In genomic region chr7:63965635-63966418, GRCm38 (mm10) we compare ENCODE assay signal across 10 mouse cellular contexts. TPM values are rescaled to one million over a fixed set of nuclear protein-coding genes. Genes with fewer than 3 reads are reported as not detected.
DNase-seq lines count a peak whose midpoint lies in the region; ATAC-seq and TF ChIP-seq lines count a peak whose summit lies in the region.
"Had no signal": no experiment of that assay in that cellular context is flagged by ENCODE, and none has a peak within 500 bp of the region (broad histone marks: within the 10 kb centered on the region; RNA-seq: fewer than 3 reads in every experiment).

No protein-coding gene starts in this region.

- no peak for TF ChIP-seq POLR2A in thymus, adult 2 months (IDR thresholded peaks at IDR 0.05; ENCODE audit: control insufficient read depth, extremely low read depth, insufficient read depth, low read length, poor library complexity)

- H3K27me3 ChIP-seq in thymus, adult 2 months (ENCODE audit: control insufficient read depth, insufficient read depth, low read length) = no peaks in the 10 kb centered on the region
- no peaks in the 10 kb centered on the region for H3K27me3 ChIP-seq in neural tube, embryonic 14.5 days (ENCODE audit: control insufficient read depth, insufficient read depth, low read length)
- H3K27me3 ChIP-seq in intestine, embryonic 15.5 days (replicated peaks) = no peaks in the 10 kb centered on the region

- H3K4me3 ChIP-seq in gastrocnemius, adult 2 months = no peak overlapping the region
- H3K4me3 ChIP-seq in thymus, adult 2 months (ENCODE audit: control insufficient read depth, insufficient read depth, low read length) = no peak overlapping the region
- no peak overlapping the region for H3K4me3 ChIP-seq in neural tube, embryonic 14.5 days (ENCODE audit: low read depth, low read length)
- H3K4me3 ChIP-seq in intestine, embryonic 15.5 days (replicated peaks) = no peak overlapping the region

- TF ChIP-seq CTCF in gastrocnemius, adult 2 months (IDR thresholded peaks at IDR 0.05) = no peak
- TF ChIP-seq CTCF in thymus, adult 2 months (IDR thresholded peaks at IDR 0.05; ENCODE audit: borderline replicate concordance, control insufficient read depth, extremely low read depth, insufficient read depth, low read length, poor library complexity) = no peak

- intact Hi-C loops in gastrocnemius, adult 2 months (cut with DNase I) = no loop called here

- H3K36me3 ChIP-seq in thymus, adult 2 months (ENCODE audit: control insufficient read depth, insufficient read depth, low read length) = no peaks in the 10 kb centered on the region
- no peaks in the 10 kb centered on the region for H3K36me3 ChIP-seq in neural tube, embryonic 14.5 days (ENCODE audit: control insufficient read depth, insufficient read depth, low read length)
- H3K36me3 ChIP-seq in intestine, embryonic 15.5 days = no peaks in the 10 kb centered on the region

- DNase-seq in gastrocnemius, adult 2 months = no peak
- DNase-seq in gastrocnemius, postnatal 25 days = no peak
- no peak for DNase-seq in thymus, adult 2 months
- DNase-seq in thymus, adult 18-20 months = no peak
- DNase-seq in cerebellum, adult 9-11 months = no peak

- H3K9me3 ChIP-seq in neural tube, embryonic 14.5 days (ENCODE audit: control insufficient read depth, low read length) = no peaks in the 10 kb centered on the region
- no peaks in the 10 kb centered on the region for H3K9me3 ChIP-seq in intestine, embryonic 15.5 days

- peaks cover 53% of the 10 kb centered on the region for H3K4me1 ChIP-seq in thymus, adult 2 months (replicated peaks; ENCODE audit: control insufficient read depth, insufficient read depth, low read length)
- no peaks in the 10 kb centered on the region for H3K4me1 ChIP-seq in neural tube, embryonic 14.5 days (ENCODE audit: control insufficient read depth, insufficient read depth, low read length)
- H3K4me1 ChIP-seq in intestine, embryonic 15.5 days (replicated peaks) = no peaks in the 10 kb centered on the region

- 46% methylated on average over 5 of the region's 5 CpGs for WGBS in thymus, adult 2 months
- 87% methylated on average over 5 of the region's 5 CpGs for WGBS in neural tube, embryonic 14.5 days
- 73% methylated on average over 5 of the region's 5 CpGs for WGBS in intestine, embryonic 15.5 days

- peak; percentile 69 for ATAC-seq in inflammation-experienced regulatory T-cells, adult 6 months
- ATAC-seq in neural tube, embryonic 14.5 days (ENCODE audit: low read depth) = no peak
- ATAC-seq in intestine, embryonic 15.5 days = no peak

- no peak overlapping the region for H3K9ac ChIP-seq in neural tube, embryonic 14.5 days (replicated peaks; ENCODE audit: low read depth, low read length)
- no peak overlapping the region for H3K9ac ChIP-seq in intestine, embryonic 15.5 days

- no peak overlapping the region for H3K4me2 ChIP-seq in neural tube, embryonic 14.5 days (ENCODE audit: low read depth, low read length)
- no peak overlapping the region for H3K4me2 ChIP-seq in intestine, embryonic 15.5 days (replicated peaks)

- peak overlapping the region; percentile 63 for H3K27ac ChIP-seq in gastrocnemius, adult 2 months
- peak overlapping the region; percentile 71 for H3K27ac ChIP-seq in thymus, adult 2 months (ENCODE audit: control insufficient read depth, insufficient read depth, low read length)
- H3K27ac ChIP-seq in neural tube, embryonic 14.5 days (ENCODE audit: low read depth, low read length) = peak overlapping the region; percentile 30
- no peak overlapping the region for H3K27ac ChIP-seq in intestine, embryonic 15.5 days

RNA-seq across cellular contexts. Expression of gene Klf13, which starts 27.1 kb away (rescaled TPM):
- total RNA-seq in gastrocnemius, adult 2 months (2021) = 10 to 100 TPM; 56.6 to 59.6 TPM
- total RNA-seq in gastrocnemius, postnatal 25 days (2021) = 10 to 100 TPM; 38.9 to 43.1 TPM
- 172 and 234 TPM in 2 replicates for polyA plus RNA-seq in thymus, adult 2 months (2012; rRNA removed)
- polyA plus RNA-seq in inflammation-experienced regulatory T-cells, adult 6 months (2017; shearing (Covaris generic)) = 100 to 1,000 TPM; 125 to 194 (median 163) TPM
- 24.9 and 32.5 TPM in 2 replicates for polyA plus RNA-seq in neural tube, embryonic 14.5 days (2014; fragmentation: Nextera tagmentation; extraction: Ambion mirVana)
- 25.9 and 26.7 TPM in 2 replicates for polyA plus RNA-seq in intestine, embryonic 15.5 days (2015; fragmentation: Nextera tagmentation; extraction: Ambion mirVana)

RNA-seq across cellular contexts. Expression of gene E030018B13Rik, which starts 49.2 kb away (rescaled TPM):
- total RNA-seq in gastrocnemius, adult 2 months (2021) = under 1 TPM in 1 of 2 experiments, not detected in 1; 0.22 TPM
- not detected for total RNA-seq in gastrocnemius, postnatal 25 days (2021)
- not detected in 2 replicates for polyA plus RNA-seq in thymus, adult 2 months (2012; rRNA removed)
- under 1 TPM in 1 of 3 experiments, not detected in 2; 0.62 TPM for polyA plus RNA-seq in inflammation-experienced regulatory T-cells, adult 6 months (2017; shearing (Covaris generic))
- polyA plus RNA-seq in neural tube, embryonic 14.5 days (2014; fragmentation: Nextera tagmentation; extraction: Ambion mirVana) = 0.55 TPM in 1 of 2 replicates, not detected in the other
- not detected in 2 replicates for polyA plus RNA-seq in intestine, embryonic 15.5 days (2015; fragmentation: Nextera tagmentation; extraction: Ambion mirVana)
- total RNA-seq: heart, postnatal 14 days; left cerebral cortex, adult 8-10 months had no signal
